Mouse (Mus musculus) gastrocnemius, postnatal 36 days (tissue): Measurements from ENCODE around the gene Trpm8. TPM values are rescaled to one million over a fixed set of nuclear protein-coding genes. Genes with fewer than 3 reads are reported as not detected.

Source experiments
- DNase-seq, 2 experiments: peaks; one replicate each; pipeline ENCODE4 v3.0.0; 2022
- intact Hi-C: fragments of 180-260 bp; cut with DNase I; formaldehyde crosslinking; loops from one replicate; pipeline ENCODE4 v1.15.1; 2025
- total RNA-seq, 2 experiments: library from RNA; stranded (reverse); gene quantifications; 2 replicates each; pipeline ENCODE4 v1.2.3; 2021

Gene Trpm8
- total RNA-seq, 2 experiments from 2014 or later: not detected

GRCm38 (mm10) chr1:88297480-88298258 is 20.2 kb downstream of the Trpm8 start:
- DNase-seq: no peak
- intact Hi-C loops: no loop called here

GRCm38 (mm10) chr1:88298686-88299528 is 21.4 kb downstream of the Trpm8 start:
- intact Hi-C loops: no loop called here
- DNase-seq: no peak

GRCm38 (mm10) chr1:88299529-88299945 is 22.1 kb downstream of the Trpm8 start:
- no peak for DNase-seq
- intact Hi-C loops: no loop called here

- no peak for DNase-seq
- intact Hi-C loops: no loop called here
Measured at GRCm38 (mm10) chr1:88300301-88301050, 23.0 kb downstream of the Trpm8 start.

GRCm38 (mm10) chr1:88301121-88302014 is 23.9 kb downstream of the Trpm8 start:
- no peak for DNase-seq
- intact Hi-C loops: no loop called here

GRCm38 (mm10) chr1:88302057-88302740 is 24.7 kb downstream of the Trpm8 start:
- DNase-seq: no peak
- intact Hi-C loops: no loop called here

- DNase-seq: no peak
- intact Hi-C loops: no loop called here
Measured at GRCm38 (mm10) chr1:88303762-88304161, 26.3 kb downstream of the Trpm8 start.

GRCm38 (mm10) chr1:88304261-88304985 is 27.0 kb downstream of the Trpm8 start:
- intact Hi-C loops: no loop called here
- DNase-seq: no peak

GRCm38 (mm10) chr1:88305018-88305795 is 27.7 kb downstream of the Trpm8 start:
- intact Hi-C loops: no loop called here
- DNase-seq: no peak

GRCm38 (mm10) chr1:88306543-88306942 is 29.1 kb downstream of the Trpm8 start:
- DNase-seq: no peak
- intact Hi-C loops: no loop called here

- intact Hi-C loops: no loop called here
- no peak for DNase-seq
Measured at GRCm38 (mm10) chr1:88307180-88307579, 29.7 kb downstream of the Trpm8 start.

- no peak for DNase-seq
- intact Hi-C loops: no loop called here
Measured at GRCm38 (mm10) chr1:88309020-88309419, 31.6 kb downstream of the Trpm8 start.

- no peak for DNase-seq
- intact Hi-C loops: no loop called here
Measured at GRCm38 (mm10) chr1:88309905-88310304, 32.4 kb downstream of the Trpm8 start.

- intact Hi-C loops: no loop called here
- DNase-seq: no peak
Measured at GRCm38 (mm10) chr1:88310349-88310748, 32.9 kb downstream of the Trpm8 start.

- intact Hi-C loops: no loop called here
- DNase-seq: no peak
Measured at GRCm38 (mm10) chr1:88317279-88317678, 39.8 kb downstream of the Trpm8 start.

GRCm38 (mm10) chr1:88318531-88319060 is 41.1 kb downstream of the Trpm8 start:
- intact Hi-C loops: no loop called here
- DNase-seq: no peak

GRCm38 (mm10) chr1:88320821-88321395 is 43.4 kb downstream of the Trpm8 start:
- intact Hi-C loops: no loop called here
- no peak for DNase-seq
